Mouse (Mus musculus) spleen, embryonic (tissue): ENCODE data around the gene Cdc42bpb.

Source experiments
- CTCF ChIA-PET: fragments of 350-600 bp; sonication (Branson Sonifier 250); formaldehyde crosslinking; loops from one replicate; lab custom pipeline; 2022; lab: Charles Lee

Gene Cdc42bpb

GRCm38 (mm10) chr12:111245070-111245469 is 132.4 kb downstream of the Cdc42bpb start:
- CTCF ChIA-PET: no interaction called here

GRCm38 (mm10) chr12:111243733-111244132 is 133.8 kb downstream of the Cdc42bpb start:
- CTCF ChIA-PET: interaction anchor here (0.6 kb wide), 1 partner anchor 269 kb away, joined by 7 read pairs; no protein-coding TSS in a partner anchor
